Mouse (Mus musculus) heart, postnatal 4 days (tissue): Measurements from ENCODE around the gene Spout1. TPM values are rescaled to one million over a fixed set of nuclear protein-coding genes. Genes with fewer than 3 reads are reported as not detected.
A peak's percentile ranks its signal among the peaks of the same experiment; 100 is the strongest.
"Not testable (repeated sequence)": the region's sequence is repeated elsewhere in the genome, so short reads cannot be mapped to it uniquely, and the experiment has no call there.

Source experiments
- DNase-seq: peaks from one replicate; pipeline ENCODE4 v3.0.0; 2021
- total RNA-seq, 2 experiments: library from RNA; stranded (reverse); gene quantifications; 2 replicates each; pipeline ENCODE4 v1.2.3; 2021

Gene Spout1
- total RNA-seq = 10 to 100 TPM in 1 of 2 experiments, 1 to 10 TPM in 1; 8.4 to 10.7 TPM

- DNase-seq = peak; percentile 97
These were observed at the start of gene Spout1 for GRCm38 (mm10) chr2:30177700-30178675. Gene Spout1 (minus strand): TSS chr2:30178459.

GRCm38 (mm10) chr2:30216293-30216692 is 38.0 kb upstream of the Spout1 start:
- no peak for DNase-seq

DNA sequence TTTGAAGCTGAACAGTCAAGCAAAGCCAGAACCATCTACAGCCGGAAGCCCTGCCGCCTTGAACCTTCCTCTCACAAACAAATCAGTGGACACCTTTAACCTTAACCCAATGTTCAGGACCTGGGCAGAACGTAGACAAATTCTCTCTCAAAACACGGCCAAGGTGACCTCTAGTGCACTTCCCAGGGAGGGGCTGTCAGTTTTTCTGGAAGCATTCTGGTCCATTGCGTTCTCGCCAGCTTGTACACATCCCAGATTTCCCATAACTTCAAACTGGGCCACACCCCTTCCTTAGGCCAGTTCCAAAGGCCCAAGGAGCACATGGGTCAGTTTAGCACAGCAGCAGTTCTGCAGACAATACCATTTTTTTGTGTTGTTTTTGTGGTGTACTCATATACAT is 37.2 kb upstream of the Spout1 start:
- DNase-seq = no peak

DNA sequence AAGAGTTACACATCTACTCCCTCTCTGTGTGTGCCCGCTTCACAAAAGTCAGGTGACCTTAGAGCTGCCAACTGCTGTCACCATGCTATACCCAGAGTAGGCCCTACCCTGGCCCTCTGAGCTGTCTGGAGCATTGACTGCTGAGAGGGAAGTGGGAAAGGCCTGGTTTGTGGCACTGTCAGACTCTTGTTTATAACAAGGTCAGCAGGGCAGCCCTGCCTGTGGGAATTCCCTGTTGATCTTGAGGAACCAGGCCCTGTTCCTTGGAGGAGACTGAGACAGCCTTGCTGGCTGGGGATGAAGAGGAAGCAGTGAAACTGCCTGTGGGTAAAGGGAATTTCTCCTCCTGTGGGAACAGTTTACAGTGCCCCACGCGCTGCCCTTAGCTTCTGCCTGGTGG is 36.5 kb upstream of the Spout1 start:
- DNase-seq = no peak

- DNase-seq = no peak
These were observed 34.7 kb upstream of the Spout1 start for GRCm38 (mm10) chr2:30212951-30213350.

- no peak for DNase-seq
These were observed 33.9 kb upstream of the Spout1 start for GRCm38 (mm10) chr2:30212169-30212545.

DNA sequence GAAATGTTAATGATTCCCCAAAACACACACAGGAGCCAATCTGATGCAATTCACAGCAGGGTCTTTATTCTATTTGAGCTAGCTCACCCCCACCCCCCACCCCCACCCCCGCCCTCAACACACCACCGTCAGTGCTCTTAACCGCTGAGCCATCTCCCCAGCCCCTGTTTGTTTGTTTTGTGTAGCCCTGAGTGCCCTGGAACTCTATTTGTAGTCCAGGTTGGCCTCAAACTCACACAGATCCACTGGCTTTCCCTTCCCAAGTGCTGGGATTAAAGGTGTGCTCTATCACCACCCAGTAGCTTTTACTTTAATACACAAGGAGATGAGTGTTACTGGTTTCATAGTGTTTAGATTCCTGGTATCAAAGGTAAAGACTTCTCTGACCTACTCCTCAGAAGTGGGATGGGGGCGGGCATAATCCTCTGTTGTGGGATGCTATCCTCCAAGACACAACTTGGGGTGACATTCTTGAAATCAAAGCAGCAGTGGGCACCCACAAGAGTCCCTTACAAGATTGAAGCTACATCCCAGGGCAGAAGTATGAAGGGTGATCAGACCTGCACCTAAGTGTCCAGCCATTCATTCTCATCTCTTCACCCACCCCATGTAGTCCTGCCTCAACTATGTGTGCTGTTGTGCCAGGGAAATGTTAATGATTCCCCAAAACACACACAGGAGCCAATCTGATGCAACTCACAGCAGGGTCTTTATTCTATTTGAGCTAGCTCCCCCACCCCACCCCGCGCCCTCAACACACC is 33.3 kb upstream of the Spout1 start:
- DNase-seq = no peak

DNA sequence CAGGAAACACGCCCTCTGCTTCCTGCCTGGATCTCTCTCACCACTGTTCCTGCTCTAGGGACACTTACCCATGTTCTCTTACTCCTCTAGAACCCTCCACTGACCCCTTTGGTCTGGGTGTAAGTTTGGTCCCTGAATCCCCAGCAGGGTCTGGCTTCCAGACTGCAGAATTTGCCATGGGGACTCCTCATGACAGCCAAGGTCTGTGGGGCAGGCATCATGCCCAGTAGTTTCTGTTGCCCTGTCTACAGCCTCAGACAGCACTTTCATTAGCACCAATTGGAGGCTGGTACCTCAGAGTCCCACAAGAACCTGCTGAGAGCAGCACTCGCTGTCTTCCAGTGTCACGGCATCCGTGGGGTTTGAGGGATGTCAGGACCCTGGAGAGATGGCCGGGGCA is 29.6 kb upstream of the Spout1 start:
- DNase-seq = no peak

DNA sequence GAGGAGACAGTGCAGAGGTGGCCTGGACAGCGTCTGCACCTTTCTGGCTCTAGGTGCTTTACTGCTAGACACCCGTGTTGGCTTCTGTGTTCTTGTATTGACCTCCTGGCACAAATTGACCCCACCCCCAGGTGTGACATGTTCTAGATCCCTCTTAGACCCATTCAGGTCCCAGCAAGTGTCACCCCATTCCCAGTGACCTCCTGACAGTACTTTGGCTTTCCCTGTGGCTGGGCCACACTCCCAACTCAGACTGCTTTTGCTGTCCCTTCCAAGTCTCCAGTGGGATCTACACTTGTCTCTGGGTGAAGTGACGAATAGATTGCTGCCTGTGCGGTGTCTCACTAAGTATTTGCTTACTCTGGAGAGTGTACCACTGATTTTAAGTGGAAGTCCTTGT is 29.1 kb upstream of the Spout1 start:
- DNase-seq = no peak

- peak; percentile 93 for DNase-seq
These were observed 27.5 kb upstream of the Spout1 start, which contains the start of gene Kyat1 for GRCm38 (mm10) chr2:30205629-30206357. Gene Kyat1 (minus strand): TSS chr2:30205847.

GRCm38 (mm10) chr2:30205255-30205628 is 27.0 kb upstream of the Spout1 start:
- peak; percentile 34 for DNase-seq

GRCm38 (mm10) chr2:30203439-30203838 is 25.2 kb upstream of the Spout1 start:
- peak; percentile 31 for DNase-seq

GRCm38 (mm10) chr2:30200388-30200925 is 22.2 kb upstream of the Spout1 start:
- no peak for DNase-seq

DNA sequence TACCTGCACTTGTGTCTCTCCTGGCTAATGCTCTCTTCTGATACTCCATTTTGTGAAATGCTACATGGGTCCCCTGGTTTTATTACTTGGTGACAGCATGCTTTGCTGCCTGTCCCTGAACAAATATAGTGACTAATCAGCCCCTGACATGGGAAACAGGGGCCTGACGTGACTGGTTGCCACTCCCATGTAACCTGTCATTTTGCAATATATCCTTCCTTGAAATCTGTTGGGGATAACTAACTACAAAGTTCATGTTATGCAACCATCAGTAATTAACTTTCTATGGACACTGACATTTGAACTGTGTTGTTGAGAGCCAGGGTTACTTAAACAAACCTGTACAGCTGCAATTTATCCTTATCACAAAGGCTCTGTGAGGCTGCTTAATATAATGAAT is 21.7 kb upstream of the Spout1 start:
- no peak for DNase-seq

- no peak for DNase-seq
These were observed 19.8 kb upstream of the Spout1 start for GRCm38 (mm10) chr2:30198021-30198420.

DNA sequence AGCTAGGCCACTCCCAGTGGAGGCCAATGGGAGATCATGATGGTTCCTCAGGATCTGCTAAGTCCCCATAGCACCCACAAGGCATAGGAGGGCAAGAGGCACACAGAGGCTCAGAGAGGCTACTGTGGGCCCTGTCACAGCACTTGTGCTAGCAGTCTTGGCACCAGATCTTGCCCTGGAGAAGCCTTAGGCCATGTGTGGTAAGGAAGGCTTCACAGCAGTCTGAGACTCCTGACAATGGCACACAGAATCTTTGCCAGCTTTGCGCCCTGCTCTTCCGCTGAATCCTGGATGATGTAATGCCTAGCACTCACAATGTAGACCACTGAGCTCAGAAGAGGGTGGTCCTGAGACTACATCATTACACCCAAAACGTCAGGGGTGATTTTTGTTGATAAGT is 16.4 kb upstream of the Spout1 start:
- DNase-seq = no peak

DNA sequence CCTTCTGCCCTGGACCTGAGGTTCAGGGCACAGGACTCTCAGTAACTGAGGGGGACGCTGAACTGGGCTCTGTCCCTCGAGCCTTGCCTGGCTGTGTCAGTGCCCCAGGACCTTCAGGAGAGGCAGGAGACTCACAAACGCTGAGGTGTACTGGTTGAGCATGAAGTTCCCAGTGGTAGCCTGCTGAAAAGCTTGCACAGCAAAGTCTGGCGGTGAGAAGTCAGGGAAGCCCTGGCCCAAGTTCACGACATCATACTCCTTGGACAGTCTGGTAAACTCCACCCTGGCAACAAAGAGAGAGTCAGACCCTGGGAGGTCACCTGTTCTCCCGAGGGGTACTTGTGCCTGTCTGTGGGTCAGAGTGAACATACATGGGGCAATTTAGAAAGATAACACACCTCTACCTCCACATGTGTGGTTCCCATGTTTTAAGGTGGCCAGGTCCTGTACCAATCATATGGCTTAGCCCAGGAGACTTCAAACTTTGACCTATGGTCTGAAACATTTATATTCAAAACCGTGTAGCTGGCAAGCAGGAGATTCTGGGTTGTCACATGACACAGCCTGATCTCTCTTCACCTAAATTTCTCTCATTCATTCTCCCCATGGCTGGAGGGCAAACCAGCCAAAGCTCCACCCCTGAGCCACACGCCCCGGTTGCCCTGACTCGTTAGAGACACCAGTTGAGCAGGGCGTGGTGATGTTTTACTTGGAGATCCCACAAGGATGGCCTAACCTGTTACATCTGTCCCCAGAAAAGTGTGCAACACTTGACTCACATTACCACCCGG is 13.7 kb upstream of the Spout1 start:
- DNase-seq = no peak

DNA sequence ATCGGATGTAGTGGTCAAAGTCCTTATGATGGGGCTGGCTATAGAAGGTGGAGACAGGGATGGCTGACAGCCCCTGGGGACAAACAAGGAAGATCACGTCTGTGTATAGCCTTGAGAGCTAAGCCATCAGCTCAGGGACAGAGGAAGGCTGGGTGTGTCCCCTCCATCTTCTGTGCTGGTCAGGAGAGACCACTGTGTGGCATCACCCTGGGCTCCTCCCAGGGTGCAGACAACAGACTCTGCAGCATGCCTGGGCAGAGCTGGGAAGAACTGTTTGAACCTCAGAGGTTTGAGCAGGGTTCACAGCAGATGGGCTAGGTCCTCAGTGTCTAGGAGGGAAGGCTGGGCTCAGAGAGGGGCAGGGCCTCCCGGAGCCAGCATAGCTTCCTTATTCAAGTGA is 7.4 kb upstream of the Spout1 start:
- DNase-seq = no peak

DNA sequence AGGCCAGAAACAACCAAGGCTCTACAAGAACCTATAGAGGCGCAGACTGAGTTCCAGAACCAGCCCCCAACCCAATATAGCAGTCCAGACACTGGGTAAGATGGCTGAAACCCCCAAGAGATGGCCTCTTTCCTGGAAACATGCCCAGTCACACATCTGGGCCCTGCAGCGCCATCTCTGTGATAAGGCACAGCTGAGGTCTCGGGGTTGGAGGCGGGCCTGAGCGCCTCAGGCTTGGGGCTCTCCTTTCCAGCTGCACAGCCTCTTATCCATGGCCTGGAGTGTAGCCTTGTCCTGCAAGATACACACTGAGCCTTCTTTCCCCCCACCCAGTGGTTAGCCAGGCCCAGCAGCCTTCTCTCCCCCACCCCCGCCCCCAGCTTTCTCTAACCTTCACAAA is 7.0 kb upstream of the Spout1 start:
- no peak for DNase-seq

DNA sequence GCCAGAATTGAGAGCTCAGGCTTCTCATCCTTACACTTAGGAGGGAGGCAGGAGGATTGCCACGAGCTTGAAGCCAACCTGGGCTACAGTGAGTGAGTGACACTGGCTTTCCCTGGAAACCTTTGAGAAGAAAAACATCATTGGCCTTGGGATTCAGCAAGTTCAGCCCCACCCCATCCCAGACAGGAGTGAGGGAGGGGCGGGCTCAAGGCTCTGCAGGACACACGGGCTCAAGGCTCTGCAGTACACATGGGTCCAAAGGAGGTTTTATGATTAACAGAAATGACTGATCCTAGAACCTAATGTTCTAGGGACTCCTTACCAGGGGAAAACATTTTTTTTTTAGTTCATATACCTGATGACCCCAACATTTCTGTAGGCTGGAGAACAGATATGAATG is 5.5 kb upstream of the Spout1 start:
- no peak for DNase-seq

- DNase-seq = no peak
These were observed 4.2 kb upstream of the Spout1 start for GRCm38 (mm10) chr2:30182424-30182823.

DNA sequence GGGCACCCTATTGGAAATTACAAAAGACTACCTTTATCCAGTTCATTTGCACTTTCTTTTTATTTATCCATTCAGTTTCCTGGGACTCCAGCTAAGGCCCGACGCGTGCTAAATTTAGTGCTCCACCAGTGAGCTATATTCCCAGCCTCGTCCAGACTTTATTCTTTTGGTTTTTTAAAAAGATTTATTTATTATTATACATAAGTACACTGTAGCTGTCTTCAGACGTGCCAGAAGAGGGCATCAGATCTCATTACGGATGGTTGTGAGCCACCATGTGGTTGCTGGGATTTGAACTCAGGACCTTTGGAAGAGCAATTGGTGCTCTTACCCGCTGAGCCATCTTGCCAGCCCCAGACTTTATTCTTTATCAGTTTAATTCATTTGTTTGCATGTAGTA is 452 bp upstream of the Spout1 start:
- DNase-seq = not testable (repeated sequence)
